Mouse (Mus musculus): ENCODE data around the gene Taar1. TPM values are rescaled to one million over a fixed set of nuclear protein-coding genes. Genes with fewer than 3 reads are reported as not detected.

Taar1 gene
- polyA plus RNA-seq, 1 experiment from 2014 or later, result not detected

- ATAC-seq (replicated peaks; ENCODE audit: insufficient number of reproducible peaks, low FRiP score, low TSS enrichment), result no peak
- H3K9ac ChIP-seq (ENCODE audit: low read depth, low read length), result no peak overlapping the region
- 80% methylated on average over 1 of the region's 1 CpGs for WGBS (ENCODE audit: insufficient replicate concordance)
Observed at GRCm38 (mm10) chr10:23905661-23906060, 14.5 kb upstream of the Taar1 start.

GRCm38 (mm10) chr10:23922468-23922867, 2.3 kb downstream of the Taar1 start:
- Histone ChIP-seq H3K36me3 (ENCODE audit: control insufficient read depth, insufficient read depth, low read length) (no peaks in the 10 kb centered on the region), H3K27ac (ENCODE audit: low read depth, low read length) (no peak overlapping the region), H3K9me3 (replicated peaks; ENCODE audit: control insufficient read depth, low read length) (no peaks in the 10 kb centered on the region), H3K9ac (ENCODE audit: low read depth, low read length) (no peak overlapping the region), H3K4me3 (ENCODE audit: low read depth, low read length) (no peak overlapping the region), H3K27me3 (ENCODE audit: control insufficient read depth, insufficient read depth, low read length) (no peaks in the 10 kb centered on the region), H3K4me1 (ENCODE audit: control insufficient read depth, insufficient read depth, low read length) (no peaks in the 10 kb centered on the region), H3K4me2 (no peak overlapping the region)
- 65% methylated on average over 3 of the region's 3 CpGs for WGBS (ENCODE audit: insufficient replicate concordance)
- ATAC-seq (replicated peaks; ENCODE audit: insufficient number of reproducible peaks, low FRiP score, low TSS enrichment), result no peak

More at GRCm38 (mm10) chr10:23905661-23906060, 14.5 kb upstream of the Taar1 start:
- Histone ChIP-seq H3K27ac (ENCODE audit: low read depth, low read length) (no peak overlapping the region), H3K36me3 (ENCODE audit: control insufficient read depth, insufficient read depth, low read length) (no peaks in the 10 kb centered on the region), H3K4me3 (ENCODE audit: low read depth, low read length) (no peak overlapping the region), H3K9me3 (replicated peaks; ENCODE audit: control insufficient read depth, low read length) (no peaks in the 10 kb centered on the region), H3K4me1 (ENCODE audit: control insufficient read depth, insufficient read depth, low read length) (no peaks in the 10 kb centered on the region), H3K27me3 (ENCODE audit: control insufficient read depth, insufficient read depth, low read length) (no peaks in the 10 kb centered on the region), H3K4me2 (no peak overlapping the region)

- Histone ChIP-seq H3K9me3 (replicated peaks; ENCODE audit: control insufficient read depth, low read length) (no peaks in the 10 kb centered on the region), H3K9ac (ENCODE audit: low read depth, low read length) (no peak overlapping the region), H3K4me3 (ENCODE audit: low read depth, low read length) (no peak overlapping the region), H3K4me2 (no peak overlapping the region), H3K36me3 (ENCODE audit: control insufficient read depth, insufficient read depth, low read length) (no peaks in the 10 kb centered on the region), H3K4me1 (ENCODE audit: control insufficient read depth, insufficient read depth, low read length) (no peaks in the 10 kb centered on the region), H3K27me3 (ENCODE audit: control insufficient read depth, insufficient read depth, low read length) (no peaks in the 10 kb centered on the region), H3K27ac (ENCODE audit: low read depth, low read length) (no peak overlapping the region)
- WGBS (ENCODE audit: insufficient replicate concordance), result 81% methylated on average over 2 of the region's 2 CpGs
- no peak for ATAC-seq (replicated peaks; ENCODE audit: insufficient number of reproducible peaks, low FRiP score, low TSS enrichment)
Observed at GRCm38 (mm10) chr10:23923941-23924340, 3.8 kb downstream of the Taar1 start.

GRCm38 (mm10) chr10:23937613-23938012, 17.5 kb downstream of the Taar1 start:
- 52% methylated on average over 4 of the region's 4 CpGs for WGBS (ENCODE audit: insufficient replicate concordance)
- H3K9ac ChIP-seq (ENCODE audit: low read depth, low read length), result no peak overlapping the region
- no peak overlapping the region for H3K4me3 ChIP-seq (ENCODE audit: low read depth, low read length)
- H3K27ac ChIP-seq (ENCODE audit: low read depth, low read length), result no peak overlapping the region
- H3K4me2 ChIP-seq, result no peak overlapping the region
- H3K9me3 ChIP-seq (replicated peaks; ENCODE audit: control insufficient read depth, low read length), result no peaks in the 10 kb centered on the region
- no peaks in the 10 kb centered on the region for H3K4me1 ChIP-seq (ENCODE audit: control insufficient read depth, insufficient read depth, low read length)
- no peaks in the 10 kb centered on the region for H3K36me3 ChIP-seq (ENCODE audit: control insufficient read depth, insufficient read depth, low read length)
- H3K27me3 ChIP-seq (ENCODE audit: control insufficient read depth, insufficient read depth, low read length), result no peaks in the 10 kb centered on the region
- no peak for ATAC-seq (replicated peaks; ENCODE audit: insufficient number of reproducible peaks, low FRiP score, low TSS enrichment)

- H3K9me3 ChIP-seq (replicated peaks; ENCODE audit: control insufficient read depth, low read length), result no peaks in the 10 kb centered on the region
- H3K4me3 ChIP-seq (ENCODE audit: low read depth, low read length), result no peak within 1 kb of the TSS
- H3K27ac ChIP-seq (ENCODE audit: low read depth, low read length), result no peak within 1 kb of the TSS
- H3K36me3 ChIP-seq (ENCODE audit: control insufficient read depth, insufficient read depth, low read length), result no peaks in the 10 kb centered on the region
- no peak within 1 kb of the TSS for H3K4me2 ChIP-seq
- H3K9ac ChIP-seq (ENCODE audit: low read depth, low read length), result no peak within 1 kb of the TSS
- 59% methylated on average over 6 of the region's 6 CpGs for WGBS (ENCODE audit: insufficient replicate concordance)
- no peaks in the 10 kb centered on the region for H3K27me3 ChIP-seq (ENCODE audit: control insufficient read depth, insufficient read depth, low read length)
- ATAC-seq (replicated peaks; ENCODE audit: insufficient number of reproducible peaks, low FRiP score, low TSS enrichment), result no peak
- no peaks in the 10 kb centered on the region for H3K4me1 ChIP-seq (ENCODE audit: control insufficient read depth, insufficient read depth, low read length)
Observed at GRCm38 (mm10) chr10:23938312-23938711, 18.2 kb downstream of the Taar1 start, which contains the start of gene Taar2. Taar2 (plus strand) TSS chr10:23938572.

- no peak overlapping the region for H3K4me3 ChIP-seq (ENCODE audit: low read depth, low read length)
- no peak overlapping the region for H3K4me2 ChIP-seq
- no peaks in the 10 kb centered on the region for H3K27me3 ChIP-seq (ENCODE audit: control insufficient read depth, insufficient read depth, low read length)
- no peak for ATAC-seq (replicated peaks; ENCODE audit: insufficient number of reproducible peaks, low FRiP score, low TSS enrichment)
- no peaks in the 10 kb centered on the region for H3K9me3 ChIP-seq (replicated peaks; ENCODE audit: control insufficient read depth, low read length)
- no peaks in the 10 kb centered on the region for H3K36me3 ChIP-seq (ENCODE audit: control insufficient read depth, insufficient read depth, low read length)
- no peaks in the 10 kb centered on the region for H3K4me1 ChIP-seq (ENCODE audit: control insufficient read depth, insufficient read depth, low read length)
- no peak overlapping the region for H3K27ac ChIP-seq (ENCODE audit: low read depth, low read length)
- 64% methylated on average over 5 of the region's 5 CpGs for WGBS (ENCODE audit: insufficient replicate concordance)
- H3K9ac ChIP-seq (ENCODE audit: low read depth, low read length), result no peak overlapping the region
Observed at GRCm38 (mm10) chr10:23942465-23942864, 22.3 kb downstream of the Taar1 start.

- WGBS (ENCODE audit: insufficient replicate concordance), result 63% methylated on average over 7 of the region's 7 CpGs
Observed at GRCm38 (mm10) chr10:23948026-23948425, 27.9 kb downstream of the Taar1 start.

GRCm38 (mm10) chr10:23949508-23950005, 29.4 kb downstream of the Taar1 start, which contains the start of gene Taar3:
Taar3 (plus strand) TSS chr10:23949558.
- Histone ChIP-seq H3K4me3 (ENCODE audit: low read depth, low read length) (no peak within 1 kb of the TSS), H3K9me3 (replicated peaks; ENCODE audit: control insufficient read depth, low read length) (no peaks in the 10 kb centered on the region), H3K36me3 (ENCODE audit: control insufficient read depth, insufficient read depth, low read length) (no peaks in the 10 kb centered on the region), H3K4me2 (no peak within 1 kb of the TSS), H3K27me3 (ENCODE audit: control insufficient read depth, insufficient read depth, low read length) (no peaks in the 10 kb centered on the region), H3K4me1 (ENCODE audit: control insufficient read depth, insufficient read depth, low read length) (no peaks in the 10 kb centered on the region), H3K27ac (ENCODE audit: low read depth, low read length) (no peak within 1 kb of the TSS), H3K9ac (ENCODE audit: low read depth, low read length) (no peak within 1 kb of the TSS)
- no peak for ATAC-seq (replicated peaks; ENCODE audit: insufficient number of reproducible peaks, low FRiP score, low TSS enrichment)
- WGBS (ENCODE audit: insufficient replicate concordance), result 83% methylated on average over 16 of the region's 16 CpGs

More at GRCm38 (mm10) chr10:23948026-23948425, 27.9 kb downstream of the Taar1 start:
- Histone ChIP-seq H3K9ac (ENCODE audit: low read depth, low read length) (no peak overlapping the region), H3K9me3 (replicated peaks; ENCODE audit: control insufficient read depth, low read length) (no peaks in the 10 kb centered on the region), H3K4me3 (ENCODE audit: low read depth, low read length) (no peak overlapping the region), H3K27ac (ENCODE audit: low read depth, low read length) (no peak overlapping the region), H3K27me3 (ENCODE audit: control insufficient read depth, insufficient read depth, low read length) (no peaks in the 10 kb centered on the region), H3K4me1 (ENCODE audit: control insufficient read depth, insufficient read depth, low read length) (no peaks in the 10 kb centered on the region), H3K36me3 (ENCODE audit: control insufficient read depth, insufficient read depth, low read length) (no peaks in the 10 kb centered on the region), H3K4me2 (no peak overlapping the region)
- no peak for ATAC-seq (replicated peaks; ENCODE audit: insufficient number of reproducible peaks, low FRiP score, low TSS enrichment)

- Histone ChIP-seq H3K27me3 (ENCODE audit: control insufficient read depth, insufficient read depth, low read length) (no peaks in the 10 kb centered on the region), H3K4me3 (ENCODE audit: low read depth, low read length) (no peak overlapping the region), H3K36me3 (ENCODE audit: control insufficient read depth, insufficient read depth, low read length) (no peaks in the 10 kb centered on the region), H3K4me2 (no peak overlapping the region), H3K9me3 (replicated peaks; ENCODE audit: control insufficient read depth, low read length) (no peaks in the 10 kb centered on the region), H3K27ac (ENCODE audit: low read depth, low read length) (no peak overlapping the region), H3K4me1 (ENCODE audit: control insufficient read depth, insufficient read depth, low read length) (no peaks in the 10 kb centered on the region), H3K9ac (ENCODE audit: low read depth, low read length) (no peak overlapping the region)
- WGBS (ENCODE audit: insufficient replicate concordance), result 72% methylated on average over 6 of the region's 6 CpGs
- ATAC-seq (replicated peaks; ENCODE audit: insufficient number of reproducible peaks, low FRiP score, low TSS enrichment), result no peak
Observed at GRCm38 (mm10) chr10:23951714-23952113, 31.6 kb downstream of the Taar1 start.
